Mouse (Mus musculus): ENCODE measurements around the gene Ch25h.

Ch25h gene

GRCm38 (mm10) chr19:34468794-34469193, 6.2 kb downstream of the Ch25h start:
- DNase-seq (ENCODE audit: low read depth, low spot score): no peak

- DNase-seq (ENCODE audit: low read depth, low spot score): no peak
These were observed 6.7 kb downstream of the Ch25h start for GRCm38 (mm10) chr19:34468216-34468615.

- DNase-seq (ENCODE audit: low read depth, low spot score): no peak
These were observed 10.5 kb downstream of the Ch25h start for GRCm38 (mm10) chr19:34464453-34464852.

- no peak for DNase-seq (ENCODE audit: low read depth, low spot score)
These were observed 13.4 kb downstream of the Ch25h start for GRCm38 (mm10) chr19:34461451-34462019.

- DNase-seq (ENCODE audit: low read depth, low spot score): no peak
These were observed 24.1 kb downstream of the Ch25h start for GRCm38 (mm10) chr19:34450784-34451370.

- DNase-seq (ENCODE audit: low read depth, low spot score): no peak
These were observed 26.1 kb downstream of the Ch25h start for GRCm38 (mm10) chr19:34448851-34449250.

- DNase-seq (ENCODE audit: low read depth, low spot score): no peak
These were observed 29.5 kb downstream of the Ch25h start for GRCm38 (mm10) chr19:34445410-34446012.

GRCm38 (mm10) chr19:34444785-34445184, 30.2 kb downstream of the Ch25h start:
- DNase-seq (ENCODE audit: low read depth, low spot score): no peak

GRCm38 (mm10) chr19:34441979-34442378, 33.0 kb downstream of the Ch25h start:
- DNase-seq (ENCODE audit: low read depth, low spot score): no peak

GRCm38 (mm10) chr19:34435197-34435611, 39.8 kb downstream of the Ch25h start:
- DNase-seq (ENCODE audit: low read depth, low spot score): no peak

- no peak for DNase-seq (ENCODE audit: low read depth, low spot score)
These were observed 43.6 kb downstream of the Ch25h start for GRCm38 (mm10) chr19:34431314-34431713.

- DNase-seq (ENCODE audit: low read depth, low spot score): no peak
These were observed 51.1 kb downstream of the Ch25h start for GRCm38 (mm10) chr19:34423783-34424335.
